Mouse (Mus musculus) intestine, embryonic 15.5 days (tissue): ENCODE measurements around the gene Ccser1. TPM values are rescaled to one million over a fixed set of nuclear protein-coding genes. Genes with fewer than 3 reads are reported as not detected.

Experiments
- ATAC-seq: fragments of 200-750 bp; cut with Nextera tagmentation; 2 replicates; pipeline ENCODE4 v1.8.0; 2017; ENCODE audit warnings: moderate TSS enrichment, moderate library complexity
- H3K27ac ChIP-seq: fragments of 300-500 bp; sonication (generic); 2 replicates; pipeline ENCODE4 v1.5.1; 2015; ENCODE audit warnings: mild to moderate bottlenecking, inconsistent platforms
- H3K27me3 ChIP-seq: fragments of 300-500 bp; sonication (generic); replicated peaks from 2 replicates; pipeline ENCODE4 v1.6.1; 2015; ENCODE audit warnings: inconsistent platforms
- H3K36me3 ChIP-seq: fragments of 300-500 bp; sonication (generic); 2 replicates; pipeline ENCODE4 v1.6.1; 2015; ENCODE audit warnings: inconsistent platforms
- H3K4me1 ChIP-seq: fragments of 300-500 bp; sonication (generic); replicated peaks from 2 replicates; pipeline ENCODE4 v1.6.1; 2015; ENCODE audit warnings: inconsistent platforms
- H3K4me2 ChIP-seq: fragments of 300-500 bp; sonication (generic); replicated peaks from 2 replicates; pipeline ENCODE4 v1.6.1; 2015; ENCODE audit warnings: mild to moderate bottlenecking, inconsistent platforms
- H3K4me3 ChIP-seq: fragments of 300-500 bp; sonication (generic); replicated peaks from 2 replicates; pipeline ENCODE4 v1.5.1; 2015; ENCODE audit warnings: inconsistent platforms
- H3K9ac ChIP-seq: fragments of 300-500 bp; sonication (generic); 2 replicates; pipeline ENCODE4 v1.6.1; 2015; ENCODE audit warnings: inconsistent platforms
- H3K9me3 ChIP-seq: fragments of 300-500 bp; sonication (generic); 2 replicates; pipeline ENCODE4 v1.6.1; 2016; ENCODE audit warnings: inconsistent platforms
- WGBS: fragments of 180-500 bp; shearing (Covaris S2); methylation state at CpG from one replicate; pipeline ENCODE4 v1.1.7; 2015; 5-methylcytosine and 5-hydroxymethylcytosine counted together
- polyA plus RNA-seq: library from polyadenylated mRNA; unstranded; fragments of >200 nt; fragmentation: Nextera tagmentation; extraction: Ambion mirVana; gene quantifications from 2 replicates; pipeline ENCODE4 v1.2.1, GENCODE M21; 2015

Gene Ccser1
- 4.9 and 5.6 TPM in 2 replicates for polyA plus RNA-seq

- Histone ChIP-seq H3K27me3 (no peaks in the 10 kb centered on the region), H3K27ac (peak within 1 kb of the TSS; percentile 56), H3K9me3 (no peaks in the 10 kb centered on the region), H3K36me3 (no peaks in the 10 kb centered on the region), H3K4me2 (peak within 1 kb of the TSS; percentile 93), H3K9ac (peak within 1 kb of the TSS; percentile 71), H3K4me3 (peak within 1 kb of the TSS; percentile 66), H3K4me1 (no peaks in the 10 kb centered on the region)
- peak; percentile 95 for ATAC-seq
- under 1% methylated on average over 102 of the region's 105 CpGs for WGBS
Observed at GRCm38 (mm10) chr6:61179949-61180755, at the start of gene Ccser1. Gene Ccser1, plus strand, starts transcription at chr6:61180324.

GRCm38 (mm10) chr6:61136436-61136835 is 43.7 kb upstream of the Ccser1 start:
- Histone ChIP-seq H3K36me3 (no peaks in the 10 kb centered on the region), H3K9me3 (no peaks in the 10 kb centered on the region), H3K9ac (no peak overlapping the region), H3K4me2 (no peak overlapping the region), H3K27me3 (no peaks in the 10 kb centered on the region), H3K4me1 (no peaks in the 10 kb centered on the region), H3K4me3 (no peak overlapping the region), H3K27ac (no peak overlapping the region)
- WGBS, result 87% methylated on average over 2 of the region's 2 CpGs
- no peak for ATAC-seq

DNA sequence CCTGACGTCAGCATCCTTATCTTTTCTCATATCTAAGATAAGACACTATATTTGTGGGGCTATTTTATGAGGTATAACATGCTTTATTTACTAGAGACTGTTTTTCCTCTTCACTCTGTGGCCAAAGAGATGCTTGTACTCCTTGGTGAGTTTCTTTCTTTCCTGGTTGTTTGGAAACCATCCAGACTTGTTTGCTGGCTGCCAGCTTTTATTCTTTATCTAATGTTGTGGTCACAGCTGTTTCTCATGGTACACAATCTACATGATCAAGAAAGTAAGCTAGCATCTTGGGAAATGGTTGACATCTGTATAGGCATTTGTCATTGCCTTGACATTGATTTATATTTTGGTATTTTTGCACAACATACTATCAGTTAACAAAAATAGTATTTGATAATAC is 37.1 kb upstream of the Ccser1 start:
- no peaks in the 10 kb centered on the region for H3K4me1 ChIP-seq
- H3K4me3 ChIP-seq, result no peak overlapping the region
- WGBS, result 41% methylated on average over 1 of the region's 1 CpGs
- no peaks in the 10 kb centered on the region for H3K36me3 ChIP-seq
- no peak overlapping the region for H3K27ac ChIP-seq
- no peak overlapping the region for H3K4me2 ChIP-seq
- no peaks in the 10 kb centered on the region for H3K27me3 ChIP-seq
- ATAC-seq, result no peak
- no peaks in the 10 kb centered on the region for H3K9me3 ChIP-seq
- H3K9ac ChIP-seq, result no peak overlapping the region

- H3K9ac ChIP-seq, result no peak overlapping the region
- H3K4me1 ChIP-seq, result no peaks in the 10 kb centered on the region
- H3K4me2 ChIP-seq, result no peak overlapping the region
- no peak overlapping the region for H3K27ac ChIP-seq
- H3K36me3 ChIP-seq, result no peaks in the 10 kb centered on the region
- H3K4me3 ChIP-seq, result no peak overlapping the region
- H3K27me3 ChIP-seq, result no peaks in the 10 kb centered on the region
- 62% methylated on average over 3 of the region's 3 CpGs for WGBS
- H3K9me3 ChIP-seq, result no peaks in the 10 kb centered on the region
- ATAC-seq, result no peak
Observed at GRCm38 (mm10) chr6:61152924-61153323, 27.2 kb upstream of the Ccser1 start.

DNA sequence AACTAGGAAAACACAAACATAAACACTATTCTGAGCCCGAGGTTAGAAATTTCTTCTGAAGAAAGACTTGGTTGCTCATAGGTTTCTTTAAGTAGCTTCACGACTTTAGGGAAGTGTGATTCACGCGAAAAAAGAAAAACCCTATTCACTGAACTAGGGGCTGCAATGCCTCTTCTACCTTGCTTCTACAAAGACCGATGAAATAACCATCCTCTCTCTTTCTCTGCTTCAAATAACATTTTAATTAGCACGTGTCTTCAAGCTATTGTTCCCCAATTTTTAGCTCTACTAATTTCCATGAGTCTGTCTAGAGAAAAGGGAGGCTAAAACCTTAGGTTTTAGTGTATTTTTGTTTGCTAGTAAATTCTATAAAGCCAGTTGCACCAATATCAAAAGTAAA is 25.5 kb upstream of the Ccser1 start:
- Histone ChIP-seq H3K9ac (no peak overlapping the region), H3K4me1 (no peaks in the 10 kb centered on the region), H3K4me3 (no peak overlapping the region), H3K36me3 (no peaks in the 10 kb centered on the region), H3K9me3 (no peaks in the 10 kb centered on the region), H3K4me2 (no peak overlapping the region), H3K27ac (no peak overlapping the region), H3K27me3 (no peaks in the 10 kb centered on the region)
- 64% methylated on average over 6 of the region's 6 CpGs for WGBS
- ATAC-seq, result no peak

- Histone ChIP-seq H3K27ac (no peak overlapping the region), H3K36me3 (no peaks in the 10 kb centered on the region), H3K9ac (no peak overlapping the region), H3K27me3 (no peaks in the 10 kb centered on the region), H3K4me1 (no peaks in the 10 kb centered on the region), H3K9me3 (no peaks in the 10 kb centered on the region), H3K4me2 (no peak overlapping the region), H3K4me3 (no peak overlapping the region)
- ATAC-seq, result no peak
- 62% methylated on average over 8 of the region's 8 CpGs for WGBS
Observed at GRCm38 (mm10) chr6:61155059-61155629, 25.0 kb upstream of the Ccser1 start.

DNA sequence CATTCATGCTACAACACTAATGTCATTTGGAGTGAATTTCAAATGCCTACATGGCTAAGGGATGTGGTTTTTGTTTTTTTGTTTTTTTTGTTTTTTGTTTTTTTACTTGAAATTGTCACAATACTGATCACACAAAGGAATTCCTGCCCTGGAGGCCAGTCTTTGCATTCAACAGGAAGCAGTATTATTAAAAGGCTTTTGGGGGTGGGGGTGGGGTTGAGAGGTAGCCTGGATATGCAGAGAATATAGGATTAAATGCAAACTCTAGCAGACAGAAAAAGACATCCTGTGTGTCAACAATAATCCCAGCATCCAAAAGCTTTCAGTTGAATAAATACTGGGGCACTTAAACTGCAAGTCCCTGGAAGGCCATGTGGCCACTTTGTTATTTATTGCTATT is 24.4 kb upstream of the Ccser1 start:
- Histone ChIP-seq H3K27me3 (no peaks in the 10 kb centered on the region), H3K4me2 (no peak overlapping the region), H3K36me3 (no peaks in the 10 kb centered on the region), H3K9ac (no peak overlapping the region), H3K27ac (no peak overlapping the region), H3K4me1 (no peaks in the 10 kb centered on the region), H3K4me3 (no peak overlapping the region), H3K9me3 (no peaks in the 10 kb centered on the region)
- no peak for ATAC-seq

GRCm38 (mm10) chr6:61162117-61162516 is 18.0 kb upstream of the Ccser1 start:
- H3K27ac ChIP-seq, result no peak overlapping the region
- no peak for ATAC-seq
- no peaks in the 10 kb centered on the region for H3K4me1 ChIP-seq

GRCm38 (mm10) chr6:61166891-61167290 is 13.2 kb upstream of the Ccser1 start:
- Histone ChIP-seq H3K4me3 (no peak overlapping the region), H3K4me2 (no peak overlapping the region), H3K36me3 (no peaks in the 10 kb centered on the region), H3K4me1 (no peaks in the 10 kb centered on the region), H3K27ac (no peak overlapping the region), H3K9me3 (no peaks in the 10 kb centered on the region), H3K27me3 (no peaks in the 10 kb centered on the region), H3K9ac (no peak overlapping the region)
- ATAC-seq, result no peak
- 82% methylated on average over 1 of the region's 1 CpGs for WGBS

More at GRCm38 (mm10) chr6:61162117-61162516, 18.0 kb upstream of the Ccser1 start:
- Histone ChIP-seq H3K4me3 (no peak overlapping the region), H3K4me2 (no peak overlapping the region), H3K27me3 (no peaks in the 10 kb centered on the region), H3K36me3 (no peaks in the 10 kb centered on the region), H3K9ac (no peak overlapping the region), H3K9me3 (no peaks in the 10 kb centered on the region)

DNA sequence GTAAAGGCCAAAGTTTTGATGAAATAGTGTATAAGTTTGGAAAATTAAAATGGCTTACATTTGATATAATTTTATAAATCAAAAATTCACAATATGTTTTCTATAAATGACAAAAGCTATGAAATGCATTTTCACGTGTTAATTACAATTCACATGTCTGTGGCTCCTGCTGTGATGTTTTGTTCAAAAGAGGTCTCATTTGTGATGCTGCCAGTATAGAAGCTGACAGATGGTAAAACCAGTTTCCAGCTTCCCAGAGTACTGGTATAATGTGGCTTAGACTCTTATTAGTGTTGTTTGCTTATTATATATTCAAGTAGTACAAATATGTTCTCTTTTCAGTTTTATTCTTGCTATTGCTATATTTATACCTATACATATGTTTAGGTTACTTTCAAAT is 4.0 kb upstream of the Ccser1 start:
- no peak overlapping the region for H3K4me2 ChIP-seq
- no peaks in the 10 kb centered on the region for H3K9me3 ChIP-seq
- no peaks in the 10 kb centered on the region for H3K27me3 ChIP-seq
- ATAC-seq, result no peak
- WGBS, result 85% methylated on average over 1 of the region's 1 CpGs
- no peaks in the 10 kb centered on the region for H3K4me1 ChIP-seq
- H3K4me3 ChIP-seq, result no peak overlapping the region
- no peaks in the 10 kb centered on the region for H3K36me3 ChIP-seq
- no peak overlapping the region for H3K27ac ChIP-seq
- H3K9ac ChIP-seq, result no peak overlapping the region

- Histone ChIP-seq H3K27ac (no peak overlapping the region), H3K36me3 (no peaks in the 10 kb centered on the region), H3K27me3 (no peaks in the 10 kb centered on the region), H3K9me3 (no peaks in the 10 kb centered on the region), H3K4me1 (no peaks in the 10 kb centered on the region), H3K4me2 (no peak overlapping the region), H3K9ac (no peak overlapping the region), H3K4me3 (no peak overlapping the region)
- ATAC-seq, result no peak
- WGBS, result 82% methylated on average over 7 of the region's 7 CpGs
Observed at GRCm38 (mm10) chr6:61177476-61177875, 2.6 kb upstream of the Ccser1 start.

GRCm38 (mm10) chr6:61179641-61179948 is 529 bp upstream of the Ccser1 start:
- Histone ChIP-seq H3K9me3 (no peaks in the 10 kb centered on the region), H3K36me3 (no peaks in the 10 kb centered on the region), H3K27ac (peak overlapping the region; percentile 56), H3K9ac (peak overlapping the region; percentile 71; the same call in 1 of the 2 replicates), H3K4me2 (peak overlapping the region; percentile 93), H3K27me3 (no peaks in the 10 kb centered on the region), H3K4me1 (no peaks in the 10 kb centered on the region), H3K4me3 (peak overlapping the region; percentile 66)
- ATAC-seq, result peak; percentile 74
- 9% methylated on average over 5 of the region's 5 CpGs for WGBS

DNA sequence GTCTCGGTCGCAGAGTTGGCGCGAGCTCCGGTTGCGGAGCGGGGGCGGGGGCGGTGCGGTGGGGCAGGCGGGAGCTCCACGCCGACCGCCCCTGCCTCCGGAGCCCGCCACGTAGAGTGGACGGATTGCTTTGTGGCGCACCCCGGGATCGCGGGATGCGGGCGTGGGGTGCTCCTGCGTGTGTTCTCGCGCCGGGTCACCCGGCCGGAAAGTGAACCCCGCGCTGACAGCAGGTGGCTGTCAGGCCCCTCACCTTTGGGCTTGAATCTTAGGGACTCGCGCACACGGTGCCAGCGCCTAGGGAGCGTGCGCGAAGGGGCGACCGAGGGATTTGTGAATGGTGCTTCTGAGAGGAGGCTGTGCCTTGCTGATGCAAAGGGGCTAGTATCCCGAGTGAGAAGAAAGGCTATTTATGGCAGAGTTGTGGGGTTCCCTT is 650 bp downstream of the Ccser1 start:
- Histone ChIP-seq H3K4me2 (peak overlapping the region; percentile 93), H3K9me3 (no peaks in the 10 kb centered on the region), H3K4me1 (no peaks in the 10 kb centered on the region), H3K27ac (peak overlapping the region; percentile 56), H3K36me3 (no peaks in the 10 kb centered on the region), H3K9ac (peak overlapping the region; percentile 71), H3K27me3 (no peaks in the 10 kb centered on the region), H3K4me3 (peak overlapping the region; percentile 66)
- peak; percentile 67 for ATAC-seq
- under 1% methylated on average over 31 of the region's 42 CpGs for WGBS
